Mouse (Mus musculus) stomach, embryonic 16.5 days (tissue): ENCODE measurements around the gene Zfp384. TPM values are rescaled to one million over a fixed set of nuclear protein-coding genes. Genes with fewer than 3 reads are reported as not detected.
A peak's percentile ranks its signal among the peaks of the same experiment; 100 is the strongest.

Source experiments
- ATAC-seq: fragments of 200-750 bp; cut with Nextera tagmentation; 2 replicates; pipeline ENCODE4 v1.8.0; 2017; ENCODE audit warnings: moderate number of reproducible peaks, moderate TSS enrichment; ENCODE audit not compliant: insufficient read depth, low FRiP score
- H3K27ac ChIP-seq: fragments of 300-500 bp; sonication (generic); 2 replicates; pipeline ENCODE4 v1.5.1; 2014; ENCODE audit warnings: low read length
- H3K27me3 ChIP-seq: fragments of 300-500 bp; sonication (generic); 2 replicates; pipeline ENCODE4 v1.6.1; 2014; ENCODE audit warnings: low read length, control low read depth, mixed read lengths; ENCODE audit not compliant: control insufficient read depth, insufficient read depth
- H3K36me3 ChIP-seq: fragments of 300-500 bp; sonication (generic); 2 replicates; pipeline ENCODE4 v1.6.1; 2014; ENCODE audit warnings: low read length; ENCODE audit not compliant: control insufficient read depth, insufficient read depth
- H3K4me1 ChIP-seq: fragments of 300-500 bp; sonication (generic); 2 replicates; pipeline ENCODE4 v1.6.1; 2014; ENCODE audit warnings: low read length, control low read depth, mixed read lengths; ENCODE audit not compliant: control insufficient read depth, insufficient read depth
- H3K4me2 ChIP-seq: fragments of 300-500 bp; sonication (generic); 2 replicates; pipeline ENCODE4 v1.6.1; 2014; ENCODE audit warnings: low read depth, low read length, mixed read lengths
- H3K4me3 ChIP-seq: fragments of 300-500 bp; sonication (generic); replicated peaks from 2 replicates; pipeline ENCODE4 v1.5.1; 2014; ENCODE audit warnings: mild to moderate bottlenecking, low read length
- H3K9ac ChIP-seq: fragments of 300-500 bp; sonication (generic); 2 replicates; pipeline ENCODE4 v1.6.1; 2014; ENCODE audit warnings: low read length
- H3K9me3 ChIP-seq: fragments of 300-500 bp; sonication (generic); replicated peaks from 2 replicates; pipeline ENCODE4 v1.6.1; 2016; ENCODE audit warnings: low read length, control low read depth; ENCODE audit not compliant: control insufficient read depth
- WGBS: fragments of 180-500 bp; shearing (Covaris S2); extraction: QIAGEN DNeasy Blood & Tissue Kit; methylation state at CpG from one replicate; pipeline ENCODE4 v1.1.7; 2014; 5-methylcytosine and 5-hydroxymethylcytosine counted together
- polyA plus RNA-seq: library from polyadenylated mRNA; unstranded; fragments of >200 nt; fragmentation: Nextera tagmentation; extraction: Ambion mirVana; gene quantifications from 2 replicates; pipeline ENCODE4 v1.2.1, GENCODE M21; 2015

Zfp384 gene
- 9.3 and 12.8 TPM in 2 replicates for polyA plus RNA-seq

DNA sequence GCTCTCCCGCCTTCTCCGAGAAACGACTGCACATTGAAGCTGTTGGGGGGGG lies at the start of gene Zfp384:
Gene Zfp384 (plus strand): TSS at position 17 of the 52 bp plus-strand sequence.
- no peaks in the 10 kb centered on the region for H3K36me3 ChIP-seq
- H3K4me3 ChIP-seq = peak within 1 kb of the TSS; percentile 77
- peak within 1 kb of the TSS; percentile 99 for H3K9ac ChIP-seq
- 0% methylated on average over 3 of the region's 3 CpGs for WGBS
- no peaks in the 10 kb centered on the region for H3K27me3 ChIP-seq
- ATAC-seq = no peak
- peak within 1 kb of the TSS; percentile 98 for H3K27ac ChIP-seq
- no peaks in the 10 kb centered on the region for H3K9me3 ChIP-seq
- peaks cover 8% of the 10 kb centered on the region for H3K4me1 ChIP-seq
- H3K4me2 ChIP-seq = peak within 1 kb of the TSS; percentile 91

DNA sequence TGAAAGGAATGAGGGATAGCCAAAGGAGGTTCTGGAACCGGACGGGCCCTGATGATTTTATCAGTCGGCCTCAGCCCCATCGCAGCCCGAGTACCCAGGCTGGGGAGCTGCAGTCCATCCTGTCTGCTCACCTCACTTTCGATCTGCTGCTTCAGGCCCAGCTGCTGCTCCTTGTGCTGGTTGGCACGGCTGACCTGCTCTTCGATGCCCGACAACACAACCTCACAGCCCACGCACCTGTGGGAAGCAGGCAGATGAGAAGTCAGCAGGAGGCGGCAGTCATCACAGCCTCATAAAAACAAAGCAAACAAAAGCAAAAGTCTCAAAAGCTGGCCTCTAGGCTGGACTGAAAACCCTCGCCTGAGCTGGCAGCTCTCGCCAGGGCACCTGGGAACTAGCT lies 49.0 kb upstream of the Zfp384 start:
- Histone ChIP-seq H3K4me1 (peaks cover 6% of the 10 kb centered on the region; the same call in 1 of the 2 replicates), H3K4me3 (no peak overlapping the region), H3K9ac (no peak overlapping the region), H3K9me3 (no peaks in the 10 kb centered on the region), H3K27ac (no peak overlapping the region), H3K4me2 (no peak overlapping the region), H3K36me3 (peaks cover 29% of the 10 kb centered on the region), H3K27me3 (no peaks in the 10 kb centered on the region)
- no peak for ATAC-seq
- 91% methylated on average over 13 of the region's 13 CpGs for WGBS

DNA sequence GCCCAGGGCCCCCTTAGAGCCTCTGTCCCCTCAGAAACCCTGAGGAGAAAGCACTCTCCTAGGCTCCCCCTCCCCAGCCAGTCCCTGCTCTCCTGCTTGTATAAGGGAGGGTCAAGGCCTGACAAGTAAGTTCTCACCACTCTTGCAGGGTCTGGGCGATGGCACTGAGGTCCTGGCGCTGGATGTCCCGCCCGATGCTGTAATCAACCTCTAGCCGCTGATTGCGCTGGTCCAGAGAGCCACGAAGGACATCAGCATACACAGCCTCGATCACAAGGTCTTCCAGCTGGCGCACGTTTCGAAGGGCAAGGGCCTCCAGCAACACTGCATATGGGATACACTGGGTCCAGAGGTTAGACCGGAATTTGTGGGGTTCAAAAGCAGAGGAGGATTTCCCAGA lies 47.9 kb upstream of the Zfp384 start:
- ATAC-seq = no peak
- WGBS = 89% methylated on average over 12 of the region's 12 CpGs
- peaks cover 26% of the 10 kb centered on the region for H3K36me3 ChIP-seq

DNA sequence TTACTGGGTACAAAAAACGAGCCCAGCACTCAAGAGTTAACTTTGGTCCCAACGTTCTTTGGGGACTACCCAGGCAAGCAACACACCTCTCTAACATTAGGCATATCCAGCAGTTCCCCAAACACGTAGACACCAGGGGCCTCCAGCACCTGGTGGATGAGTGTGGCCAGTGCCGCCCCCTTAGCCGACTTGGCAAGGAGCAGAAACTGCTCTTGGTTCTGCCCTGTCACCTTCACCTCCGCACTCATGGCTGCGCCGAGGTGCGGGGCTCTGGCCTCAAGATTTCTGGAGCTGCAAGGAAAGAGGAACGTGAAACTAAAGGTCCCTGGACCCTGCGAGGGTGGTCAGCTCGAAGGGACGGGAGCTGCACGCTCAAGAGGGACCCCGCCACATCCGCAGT lies 44.3 kb upstream of the Zfp384 start:
- 30% methylated on average over 16 of the region's 16 CpGs for WGBS
- H3K4me2 ChIP-seq = peak overlapping the region; percentile 96
- ATAC-seq = peak; percentile 0; the same call in 1 of the 2 replicates
- H3K4me3 ChIP-seq = peak overlapping the region; percentile 80
- no peaks in the 10 kb centered on the region for H3K9me3 ChIP-seq
- peak overlapping the region; percentile 91 for H3K27ac ChIP-seq
- H3K27me3 ChIP-seq = no peaks in the 10 kb centered on the region
- peak overlapping the region; percentile 98 for H3K9ac ChIP-seq
- H3K4me1 ChIP-seq = peaks cover 10% of the 10 kb centered on the region; the same call in 1 of the 2 replicates
- H3K36me3 ChIP-seq = 0 out of 2 replicates have a peak, but pooled peaks cover 11% of the 10 kb centered on the region

More for the DNA sequence above, 47.9 kb upstream of the Zfp384 start:
- Histone ChIP-seq H3K27me3 (no peaks in the 10 kb centered on the region), H3K9ac (no peak overlapping the region), H3K4me3 (no peak overlapping the region), H3K27ac (no peak overlapping the region), H3K4me1 (peaks cover 8% of the 10 kb centered on the region; the same call in 1 of the 2 replicates), H3K4me2 (no peak overlapping the region), H3K9me3 (no peaks in the 10 kb centered on the region)

DNA sequence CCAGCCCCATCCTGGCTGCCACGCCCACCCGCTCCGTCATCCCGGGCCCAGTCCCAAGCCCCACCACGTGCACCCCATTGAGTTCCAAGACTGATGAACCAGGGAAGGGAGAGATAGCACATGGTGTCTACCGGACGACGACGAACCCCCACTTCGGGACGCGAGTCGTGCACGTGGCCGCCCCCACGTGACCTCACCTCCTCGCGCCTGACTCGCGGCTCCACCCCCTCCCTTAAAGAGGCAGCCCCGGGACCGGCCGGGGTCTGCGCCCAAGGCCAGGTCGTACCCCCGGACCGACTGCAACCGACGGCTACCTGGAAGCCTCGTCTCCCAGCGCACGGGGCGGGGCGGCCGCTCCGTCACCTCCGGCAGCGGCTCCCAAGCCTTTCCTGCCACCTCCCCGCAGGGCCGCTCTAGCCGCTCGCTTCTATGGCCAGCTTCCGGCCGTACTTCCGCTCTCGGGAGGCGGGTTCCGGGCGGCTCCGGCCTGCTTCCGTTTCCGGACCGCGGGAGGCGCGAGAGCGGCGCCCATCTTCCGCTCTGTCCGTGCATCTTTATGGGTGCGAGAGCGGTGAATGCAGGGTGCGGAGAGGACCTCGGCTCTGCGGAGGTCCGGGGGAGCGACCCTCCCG lies 43.7 kb upstream of the Zfp384 start, which contains the start of gene Cops7a:
Gene Cops7a (minus strand): TSS at position 451 of the 632 bp plus-strand sequence.
- peak within 1 kb of the TSS; percentile 96 for H3K4me2 ChIP-seq
- peaks cover 10% of the 10 kb centered on the region; the same call in 1 of the 2 replicates for H3K4me1 ChIP-seq
- no peaks in the 10 kb centered on the region for H3K9me3 ChIP-seq
- no peaks in the 10 kb centered on the region for H3K27me3 ChIP-seq
- ATAC-seq = peak; percentile 96
- peak within 1 kb of the TSS; percentile 98 for H3K9ac ChIP-seq
- peak within 1 kb of the TSS; percentile 91 for H3K27ac ChIP-seq
- WGBS = under 1% methylated on average over 68 of the region's 68 CpGs
- peak within 1 kb of the TSS; percentile 80 for H3K4me3 ChIP-seq
- H3K36me3 ChIP-seq = 0 out of 2 replicates have a peak, but pooled peaks cover 9% of the 10 kb centered on the region

DNA sequence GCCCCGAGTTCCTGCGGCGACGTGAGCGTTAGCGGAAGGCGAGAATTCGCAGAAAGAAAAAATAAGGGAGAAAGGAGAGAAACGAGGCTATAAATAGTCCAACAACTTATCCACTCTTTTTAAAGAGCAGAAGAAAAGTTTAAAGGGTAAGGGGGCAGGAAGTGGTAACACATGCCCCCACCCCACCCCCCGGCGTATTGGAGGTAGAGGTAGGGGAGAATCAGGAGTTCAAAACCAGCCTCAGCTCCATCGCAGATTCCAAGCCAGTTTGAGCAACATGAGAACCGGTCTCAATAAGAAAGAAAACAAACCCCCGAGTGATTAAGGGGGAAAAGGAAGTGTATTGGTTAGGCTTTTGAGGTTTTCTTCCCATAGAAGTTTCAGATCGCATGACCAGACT lies 43.2 kb upstream of the Zfp384 start:
- H3K27me3 ChIP-seq = no peaks in the 10 kb centered on the region
- peak overlapping the region; percentile 80 for H3K4me3 ChIP-seq
- H3K9me3 ChIP-seq = no peaks in the 10 kb centered on the region
- ATAC-seq = no peak
- peak overlapping the region; percentile 91 for H3K27ac ChIP-seq
- H3K9ac ChIP-seq = peak overlapping the region; percentile 98
- H3K36me3 ChIP-seq = 0 out of 2 replicates have a peak, but pooled peaks cover 7% of the 10 kb centered on the region
- WGBS = 11% methylated on average over 15 of the region's 15 CpGs
- peak overlapping the region; percentile 96 for H3K4me2 ChIP-seq
- peaks cover 10% of the 10 kb centered on the region; the same call in 1 of the 2 replicates for H3K4me1 ChIP-seq

DNA sequence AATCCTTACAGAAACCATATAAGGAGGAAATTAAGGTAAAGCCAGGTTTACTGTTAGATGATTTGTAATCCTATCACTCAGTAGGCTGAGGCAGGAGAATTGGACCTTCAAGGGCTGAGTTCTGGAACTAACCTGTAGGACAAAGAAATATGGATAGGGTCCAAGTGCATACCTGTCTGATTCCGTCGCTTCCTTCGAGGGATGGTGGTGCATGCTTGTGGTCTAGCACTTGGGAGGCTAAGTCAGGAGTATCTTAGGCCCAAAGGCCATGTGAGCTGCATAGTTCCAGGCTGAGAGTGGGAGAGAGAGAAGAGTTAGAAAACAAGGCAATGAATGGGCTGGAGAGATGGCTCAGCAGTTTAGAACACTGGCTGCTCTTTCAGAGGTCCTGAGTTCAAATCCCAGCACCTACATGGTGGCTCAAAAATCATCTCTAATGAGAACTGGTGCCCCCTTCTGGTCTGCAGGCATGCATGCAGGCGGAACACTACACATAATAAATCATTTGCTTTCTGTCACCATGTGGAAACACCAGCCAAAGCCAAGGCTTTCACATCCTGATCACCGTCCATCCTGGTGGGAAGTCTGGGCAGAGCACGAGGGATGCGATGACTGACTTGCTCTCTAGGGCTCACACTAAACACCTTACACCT lies 42.4 kb upstream of the Zfp384 start:
- Histone ChIP-seq H3K9ac (no peak overlapping the region), H3K4me2 (peak overlapping the region; percentile 96; the same call in 1 of the 2 replicates), H3K4me1 (peaks cover 10% of the 10 kb centered on the region; the same call in 1 of the 2 replicates), H3K4me3 (peak overlapping the region; percentile 80), H3K9me3 (no peaks in the 10 kb centered on the region), H3K36me3 (no peaks in the 10 kb centered on the region), H3K27me3 (no peaks in the 10 kb centered on the region), H3K27ac (no peak overlapping the region)
- no peak for ATAC-seq
- 94% methylated on average over 7 of the region's 7 CpGs for WGBS

DNA sequence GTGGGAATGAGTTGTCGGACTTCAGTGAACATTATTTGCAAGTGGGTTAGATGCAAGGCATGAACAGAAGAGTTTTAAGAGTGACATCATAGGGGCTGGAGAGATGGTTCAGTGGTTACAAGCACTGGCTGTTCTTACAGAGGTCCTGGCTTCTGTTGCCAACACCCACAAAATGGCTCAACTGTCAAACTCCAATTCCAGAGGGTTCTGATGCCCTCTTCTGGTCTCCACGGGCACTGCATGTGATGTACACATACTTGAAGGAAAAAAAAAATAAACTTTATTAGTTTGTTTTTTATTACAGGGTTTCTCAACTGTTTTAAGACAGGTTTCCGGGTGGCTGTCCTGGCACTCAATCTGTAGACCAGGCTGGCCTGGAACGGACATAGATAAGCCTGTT lies 41.2 kb upstream of the Zfp384 start:
- Histone ChIP-seq H3K9me3 (no peaks in the 10 kb centered on the region), H3K4me2 (no peak overlapping the region), H3K27me3 (no peaks in the 10 kb centered on the region), H3K4me1 (peaks cover 10% of the 10 kb centered on the region; the same call in 1 of the 2 replicates), H3K9ac (no peak overlapping the region), H3K36me3 (no peaks in the 10 kb centered on the region), H3K27ac (no peak overlapping the region), H3K4me3 (no peak overlapping the region)
- WGBS = 81% methylated on average over 4 of the region's 4 CpGs
- ATAC-seq = no peak

DNA sequence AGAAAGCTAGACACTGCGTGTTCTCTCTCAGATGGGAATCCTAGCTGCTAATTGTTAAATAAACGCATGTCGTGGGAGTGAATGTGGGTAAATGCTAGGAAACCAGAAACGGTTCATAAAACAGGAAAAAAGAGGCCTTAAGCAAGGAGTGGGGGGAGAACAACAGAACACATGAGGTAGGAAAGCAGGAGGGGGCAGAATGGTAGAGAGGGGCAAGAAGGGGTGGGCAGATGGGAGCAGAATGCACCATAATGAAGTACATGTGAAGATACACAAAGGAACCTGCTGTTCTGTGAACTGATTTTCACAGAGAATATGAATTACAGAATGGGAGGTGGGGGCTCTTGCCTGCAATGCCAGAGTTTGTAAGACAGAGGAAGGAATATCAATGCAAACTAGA lies 16.7 kb upstream of the Zfp384 start:
- H3K36me3 ChIP-seq = no peaks in the 10 kb centered on the region
- H3K4me3 ChIP-seq = no peak overlapping the region
- 67% methylated on average over 4 of the region's 4 CpGs for WGBS
- peaks cover 4% of the 10 kb centered on the region; the same call in 1 of the 2 replicates for H3K9me3 ChIP-seq
- H3K9ac ChIP-seq = no peak overlapping the region
- H3K27ac ChIP-seq = no peak overlapping the region
- no peak overlapping the region for H3K4me2 ChIP-seq
- H3K4me1 ChIP-seq = peaks cover 15% of the 10 kb centered on the region
- H3K27me3 ChIP-seq = peaks cover 27% of the 10 kb centered on the region
- ATAC-seq = no peak
